Mouse (Mus musculus) ES-CJ7 (cell line): ENCODE measurements around the gene Chn2.
"Not testable (repeated sequence)": the region's sequence is repeated elsewhere in the genome, so short reads cannot be mapped to it uniquely, and the experiment has no call there.

Experiments
- DNase-seq: peaks from one replicate; pipeline ENCODE4 v3.0.0; 2011; ENCODE audit warnings: low read depth, low spot score

Gene Chn2

DNA sequence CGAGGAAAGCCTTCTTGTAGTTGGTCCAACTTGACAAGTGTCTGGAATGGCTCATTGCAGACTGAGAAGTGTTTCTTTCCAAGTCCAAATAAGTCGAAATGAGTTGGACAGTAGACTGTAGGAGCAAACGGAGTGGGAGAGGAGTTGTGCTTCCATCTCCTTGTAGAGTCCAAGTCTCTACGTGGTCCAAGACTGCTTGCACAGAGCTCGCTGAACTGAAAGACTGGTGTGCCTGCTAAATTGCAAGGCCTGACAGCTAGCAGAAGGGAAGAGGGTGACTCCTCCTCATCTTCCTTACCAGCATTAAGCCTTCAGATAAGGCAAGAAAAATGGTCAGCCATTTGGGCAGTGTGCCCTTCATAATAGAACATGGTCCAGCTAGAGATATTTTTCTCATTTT, 111.5 kb downstream of the Chn2 start:
- no peak for DNase-seq

GRCm38 (mm10) chr6:54151443-54152241, 112.3 kb downstream of the Chn2 start:
- DNase-seq = no peak

GRCm38 (mm10) chr6:54157097-54157496, 117.7 kb downstream of the Chn2 start:
- no peak for DNase-seq

- no peak for DNase-seq
These were observed 119.0 kb downstream of the Chn2 start for GRCm38 (mm10) chr6:54158317-54158716.

DNA sequence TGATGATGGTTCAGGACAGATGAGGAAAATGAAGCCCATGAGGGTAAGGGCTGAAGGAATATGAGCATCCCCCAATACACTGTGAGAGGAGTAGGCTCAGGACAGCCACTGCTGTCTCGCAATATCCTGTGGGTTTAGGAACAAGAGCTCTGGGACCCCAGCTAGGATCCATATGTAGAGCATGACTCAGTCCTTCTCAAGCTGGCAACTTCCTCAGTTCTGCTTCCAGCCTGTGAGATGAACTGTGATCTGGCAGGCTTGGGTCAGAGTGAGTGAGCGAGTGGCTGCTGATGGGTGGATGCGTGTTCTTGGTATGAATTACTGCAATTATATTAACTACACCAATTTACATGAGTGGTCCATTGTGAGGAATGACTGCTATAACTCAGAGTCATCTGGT, 121.3 kb downstream of the Chn2 start:
- no peak for DNase-seq

GRCm38 (mm10) chr6:54161246-54161645, 121.9 kb downstream of the Chn2 start:
- DNase-seq = no peak

- no peak for DNase-seq
These were observed 123.0 kb downstream of the Chn2 start for GRCm38 (mm10) chr6:54162321-54162720.

DNA sequence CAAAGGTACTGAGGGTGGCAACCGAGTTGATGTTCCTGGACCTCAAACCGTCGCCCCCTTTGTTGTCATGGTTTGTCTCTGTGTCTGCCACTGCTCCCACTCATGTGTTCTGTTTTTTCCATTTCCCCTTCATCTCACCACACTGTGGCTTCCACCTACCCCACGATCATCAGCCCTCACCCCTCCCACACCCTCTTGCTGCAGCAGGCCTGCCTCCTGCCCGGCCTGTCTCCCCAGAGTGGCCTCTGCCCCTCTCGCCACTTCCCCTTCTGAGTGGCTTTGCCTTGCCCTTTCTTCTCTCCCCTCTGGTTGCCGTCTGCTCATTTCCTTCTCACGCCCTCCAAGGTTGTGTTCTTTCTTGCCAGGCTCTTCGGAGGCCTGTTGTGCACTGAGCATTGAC, 123.4 kb downstream of the Chn2 start:
- DNase-seq = no peak

GRCm38 (mm10) chr6:54163702-54164101, 124.3 kb downstream of the Chn2 start:
- DNase-seq = no peak

GRCm38 (mm10) chr6:54164777-54165176, 125.4 kb downstream of the Chn2 start:
- DNase-seq = peak; percentile 60

DNA sequence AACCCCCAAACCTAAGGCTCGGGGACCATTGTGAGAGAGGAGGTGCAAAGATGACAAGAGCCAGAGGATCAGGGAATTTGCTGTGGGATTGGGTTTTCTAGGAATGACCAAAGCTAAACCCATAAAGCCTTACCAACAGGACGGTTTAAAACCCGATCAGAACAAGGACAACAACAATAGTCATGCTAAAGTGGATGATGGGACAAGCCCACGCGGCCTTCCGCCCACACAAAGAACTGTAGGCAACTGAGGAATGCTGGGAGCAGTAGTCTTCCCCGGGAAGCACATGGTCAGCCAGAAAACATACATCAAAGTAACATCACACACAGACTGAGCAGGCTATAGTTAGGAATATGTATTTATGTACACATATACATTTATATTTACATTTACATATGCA, 125.9 kb downstream of the Chn2 start:
- DNase-seq = peak; percentile 21

DNA sequence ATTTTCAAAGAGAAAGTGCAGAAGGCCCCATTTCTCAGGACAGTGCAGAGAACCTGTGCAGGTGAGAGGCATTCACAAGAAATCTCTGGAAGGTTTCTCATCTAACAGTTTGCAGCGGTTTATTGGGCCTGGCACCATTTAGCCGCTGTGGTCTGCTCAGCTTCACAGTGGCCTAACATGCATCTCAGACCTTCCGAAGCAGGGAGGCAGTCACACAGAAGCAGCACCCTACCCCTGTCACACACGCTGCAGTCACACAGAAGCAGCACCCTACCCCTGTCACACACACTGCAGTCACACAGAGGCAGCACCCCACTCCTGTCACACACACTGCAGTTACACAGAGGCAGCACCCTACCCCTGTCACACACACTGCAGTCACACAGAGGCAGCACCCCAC, 126.5 kb downstream of the Chn2 start:
- DNase-seq = no peak

- DNase-seq = no peak
These were observed 127.7 kb downstream of the Chn2 start for GRCm38 (mm10) chr6:54166991-54167546.

DNA sequence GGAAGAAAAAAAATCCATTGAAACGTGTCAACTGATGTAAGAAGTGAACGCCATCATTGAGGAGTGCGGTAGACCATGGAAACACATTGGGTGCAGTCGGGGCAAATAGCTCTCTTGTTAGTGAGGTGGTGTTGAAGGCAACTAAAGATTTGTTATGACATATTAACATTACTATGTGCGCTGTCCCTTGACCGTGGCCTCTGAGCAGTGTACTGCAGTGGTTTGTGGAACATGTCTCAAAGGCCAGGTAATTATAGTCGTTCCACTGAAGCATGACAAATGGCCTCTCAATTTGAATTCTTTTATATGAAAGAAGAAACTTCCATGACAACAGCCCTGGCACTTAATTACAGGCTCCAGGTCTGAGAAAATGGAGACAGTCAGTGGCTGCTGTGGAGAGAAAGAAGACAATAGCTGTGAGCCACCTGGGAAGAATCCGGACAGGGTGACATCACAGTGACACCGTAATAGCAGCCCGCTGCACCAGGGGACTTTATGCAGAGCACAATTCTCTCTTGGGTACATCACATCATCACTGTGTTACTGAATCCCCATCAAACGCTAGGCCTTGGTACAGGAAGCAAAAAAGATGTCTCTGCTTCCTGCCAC, 131.0 kb downstream of the Chn2 start:
- DNase-seq = no peak

GRCm38 (mm10) chr6:54171385-54171784, 132.0 kb downstream of the Chn2 start:
- DNase-seq = no peak

DNA sequence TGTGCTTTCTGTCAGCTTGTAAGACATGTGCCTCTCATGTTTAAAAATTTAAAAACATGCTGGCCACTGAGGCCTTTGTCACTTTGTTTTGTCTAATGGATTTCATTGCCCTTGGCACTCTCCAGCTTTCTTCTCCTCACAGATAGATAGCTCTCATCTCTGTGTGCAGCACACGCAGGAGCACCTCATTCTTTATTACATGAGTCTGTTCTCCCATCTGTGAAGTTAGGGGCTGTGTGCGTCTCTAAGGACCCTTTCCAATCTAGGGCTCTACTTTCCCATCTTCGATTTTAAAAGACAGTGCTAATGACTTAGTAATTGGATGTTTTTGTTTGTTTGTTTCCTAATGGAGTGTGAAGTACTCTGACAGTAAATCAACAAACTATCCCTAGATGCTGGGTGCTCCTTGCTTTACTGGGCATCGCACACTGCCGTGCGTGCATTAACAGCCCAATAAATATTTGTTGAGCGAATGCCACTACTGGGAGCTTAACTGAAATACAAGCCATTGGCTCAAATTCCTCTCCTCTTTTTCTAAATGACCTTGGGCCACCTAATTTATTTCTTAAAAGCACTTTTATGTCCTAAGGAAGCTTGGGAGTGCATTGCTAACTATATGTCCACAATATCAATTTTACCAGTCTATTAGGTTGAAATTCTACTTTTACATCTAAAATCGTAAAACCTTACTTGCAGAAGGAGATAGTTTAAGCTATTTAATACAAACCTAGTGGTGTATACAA, 136.3 kb downstream of the Chn2 start:
- no peak for DNase-seq

- DNase-seq = not testable (repeated sequence)
These were observed 137.7 kb downstream of the Chn2 start for GRCm38 (mm10) chr6:54177081-54177480.

DNA sequence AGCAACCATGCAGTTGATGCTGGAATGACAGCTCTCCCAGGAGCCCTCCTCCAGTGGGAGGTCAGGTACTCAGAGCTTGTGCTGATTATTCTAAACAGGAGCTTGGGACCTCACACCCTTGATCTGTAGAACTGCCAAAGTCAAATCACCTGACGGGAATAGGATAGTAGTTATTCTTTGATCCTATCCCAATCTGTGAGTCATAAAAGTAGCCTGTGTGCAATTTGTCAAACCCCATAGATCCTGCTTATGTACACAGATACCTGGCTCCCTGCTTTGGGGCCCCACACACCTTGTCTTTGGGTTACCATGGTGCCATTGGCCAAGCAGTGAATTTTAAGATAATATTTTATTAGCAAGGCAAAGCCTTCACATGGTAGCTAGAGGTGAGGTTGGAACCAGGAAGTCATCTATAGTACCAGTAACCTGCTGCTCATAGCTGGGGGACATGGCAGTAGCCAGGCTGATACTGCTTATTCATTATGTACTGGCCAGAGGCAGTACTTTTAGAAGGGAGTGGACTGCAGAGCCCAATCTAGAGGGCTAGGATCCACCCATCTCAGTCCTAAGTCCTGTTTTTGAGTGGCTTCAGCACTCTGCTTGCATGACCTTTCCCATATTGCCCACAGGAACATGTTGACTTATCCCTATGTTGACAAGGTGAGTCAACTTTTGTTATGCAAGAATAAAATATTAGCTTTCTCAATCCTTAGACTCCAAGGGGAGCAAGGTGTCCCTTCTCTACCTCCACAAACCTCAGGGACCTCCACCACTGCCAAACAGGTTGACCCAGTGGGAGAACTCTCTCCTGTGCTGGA, 139.9 kb downstream of the Chn2 start:
- DNase-seq = no peak

DNA sequence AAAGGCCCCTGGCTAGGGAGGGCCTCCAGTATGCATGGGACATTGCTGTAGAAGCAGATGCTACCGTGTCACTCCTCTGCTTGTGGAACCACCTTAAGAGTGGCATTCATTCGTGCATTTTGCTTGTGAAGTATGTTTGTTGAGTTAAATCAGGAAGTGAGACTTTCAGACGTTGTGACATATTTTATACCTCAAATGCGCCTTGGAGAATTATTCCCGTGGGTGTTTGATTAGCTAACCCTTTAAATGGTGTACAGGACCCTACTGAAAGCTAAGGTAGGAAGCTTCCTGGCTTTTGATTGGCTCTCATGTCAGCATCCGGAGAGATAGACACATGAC, 140.5 kb downstream of the Chn2 start:
- no peak for DNase-seq

GRCm38 (mm10) chr6:54183825-54184578, 144.6 kb downstream of the Chn2 start:
- DNase-seq = no peak
